Mouse (Mus musculus): ENCODE measurements around the gene Prpf4.

DNA sequence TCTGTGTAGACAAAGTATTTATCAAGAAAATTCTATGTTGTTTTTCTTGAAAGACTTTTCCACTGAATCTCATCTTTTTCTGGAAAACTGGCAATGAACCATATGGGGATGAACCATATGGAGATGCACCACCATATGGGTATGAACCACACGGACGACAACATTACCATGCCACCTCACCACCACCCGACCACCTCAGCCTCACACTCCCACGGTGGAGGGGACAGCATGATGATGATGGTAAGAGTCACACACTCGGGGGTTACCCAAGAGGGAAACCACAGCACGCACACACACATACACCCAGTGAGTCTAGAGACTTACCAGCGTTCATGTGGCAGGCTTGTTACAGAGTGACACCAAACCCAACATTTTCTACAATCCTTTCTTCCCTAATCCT is 23.2 kb upstream of the Prpf4 start:
- TF ChIP-seq CTCF (IDR thresholded peaks at IDR 0.05 in 2 of 3, conservative IDR thresholded peaks at IDR 0.05 in 1 of 3; ENCODE audit: control insufficient read depth in 1 of 3, insufficient read depth in 1 of 3, low read depth in 2 of 3, low read length in 3 of 3, poor library complexity in 1 of 3, severe bottlenecking in 1 of 3) (no peak), TCF12 (IDR thresholded peaks at IDR 0.05; ENCODE audit: low read depth, low read length) (no peak), E2F4 (IDR thresholded peaks at IDR 0.05; ENCODE audit: borderline replicate concordance, low read depth, low read length) (no peak), KAT2A (conservative IDR thresholded peaks at IDR 0.05; ENCODE audit: low read depth, low read length) (no peak), USF2 (IDR thresholded peaks at IDR 0.05; ENCODE audit: borderline replicate concordance in 1 of 2, insufficient read depth in 1 of 2, low read depth in 1 of 2, low read length in 2 of 2) (no peak), RAD21 (IDR thresholded peaks at IDR 0.05; ENCODE audit: low read depth, low read length) (no peak), ZC3H11A (IDR thresholded peaks at IDR 0.05; ENCODE audit: low read depth, low read length) (no peak), ZNF384 (IDR thresholded peaks at IDR 0.05; ENCODE audit: low read depth, low read length) (no peak), HCFC1 (IDR thresholded peaks at IDR 0.05; ENCODE audit: low read depth, low read length) (no peak)

Measured in MEL (cell line).